ENCODE assay signal across 9 mouse cellular contexts in the genomic region with DNA sequence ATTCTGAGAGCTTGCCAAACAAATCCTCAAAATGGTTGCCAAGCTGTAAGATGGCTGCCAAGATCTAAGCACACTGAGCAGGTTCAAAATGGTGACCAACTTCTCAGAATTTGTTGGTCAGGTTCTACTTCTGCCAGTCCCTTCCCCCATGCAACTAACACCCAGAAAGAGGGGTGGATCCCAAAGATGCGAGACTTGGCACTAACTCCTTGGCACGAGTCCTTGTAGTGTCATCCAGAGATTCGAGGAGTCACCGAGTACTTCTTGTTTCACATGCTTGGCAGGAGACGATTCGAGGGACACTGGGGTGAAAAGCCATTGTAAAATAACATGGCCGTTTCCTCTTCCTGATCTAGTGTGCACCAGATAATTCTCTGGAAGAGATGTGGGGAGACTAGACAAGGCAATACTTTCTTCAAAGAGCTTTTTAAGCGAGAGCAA.
DNase-seq lines count a peak whose midpoint lies in the region; ATAC-seq and TF ChIP-seq lines count a peak whose summit lies in the region.
"Had no signal": no experiment of that assay in that cellular context is flagged by ENCODE, and none has a peak within 500 bp of the region (broad histone marks: within the 10 kb centered on the region; RNA-seq: fewer than 3 reads in every experiment).

No protein-coding gene starts in this region.

- H3K4me2 ChIP-seq in liver, embryonic 11.5 days: no peak overlapping the region
- no peak overlapping the region for H3K4me2 ChIP-seq in liver, embryonic 12.5 days
- no peak overlapping the region for H3K4me2 ChIP-seq in intestine, embryonic 16.5 days (ENCODE audit: low read depth, low read length)

- H3K36me3 ChIP-seq in liver, embryonic 11.5 days (ENCODE audit: control insufficient read depth, insufficient read depth, low read length): no peaks in the 10 kb centered on the region
- H3K36me3 ChIP-seq in liver, embryonic 12.5 days: no peaks in the 10 kb centered on the region
- no peaks in the 10 kb centered on the region for H3K36me3 ChIP-seq in intestine, embryonic 16.5 days (ENCODE audit: control insufficient read depth, insufficient read depth, low read length)

- no peaks in the 10 kb centered on the region for H3K9me3 ChIP-seq in liver, embryonic 11.5 days (ENCODE audit: control insufficient read depth, low read length)
- H3K9me3 ChIP-seq in liver, embryonic 12.5 days (replicated peaks): no peaks in the 10 kb centered on the region
- H3K9me3 ChIP-seq in intestine, embryonic 16.5 days (ENCODE audit: control insufficient read depth, low read length): no peaks in the 10 kb centered on the region

- DNase-seq in liver, embryonic 11.5 days (ENCODE audit: low spot score): peak; percentile 37
- peak; percentile 80 for DNase-seq in brain, adult 2 months (ENCODE audit: low read depth, low spot score)
- peak; percentile 78 for DNase-seq in gastrocnemius, adult 2 months
- peak; percentile 55 to 73 for DNase-seq in lung, postnatal 4 days
- DNase-seq in embryo, embryonic 11 days: no peak
- no peak for DNase-seq in right cerebral cortex, adult 18-20 months

- H3K27me3 ChIP-seq in liver, embryonic 11.5 days (replicated peaks; ENCODE audit: control insufficient read depth, insufficient read depth, low read length): no peaks in the 10 kb centered on the region
- no peaks in the 10 kb centered on the region for H3K27me3 ChIP-seq in liver, embryonic 12.5 days (replicated peaks)
- no peaks in the 10 kb centered on the region for H3K27me3 ChIP-seq in intestine, embryonic 16.5 days (replicated peaks; ENCODE audit: control insufficient read depth, insufficient read depth, low read length)

- intact Hi-C loops in gastrocnemius, adult 2 months (cut with DNase I): loop anchor here (5.0 to 10.0 kb wide), 2 partner anchors 147 to 181 kb away; partner anchors contain the start of gene E130114P18Rik

- no peak overlapping the region for H3K4me3 ChIP-seq in liver, embryonic 11.5 days (ENCODE audit: low read depth, low read length)
- no peak overlapping the region for H3K4me3 ChIP-seq in liver, embryonic 12.5 days
- H3K4me3 ChIP-seq in gastrocnemius, adult 2 months: peak overlapping the region; percentile 51
- H3K4me3 ChIP-seq in intestine, embryonic 16.5 days (ENCODE audit: low read length): no peak overlapping the region

- ATAC-seq in liver, embryonic 11.5 days (replicated peaks; ENCODE audit: low FRiP score): no peak
- ATAC-seq in liver, embryonic 12.5 days: no peak
- no peak for ATAC-seq in intestine, embryonic 16.5 days

- 74% methylated on average over 8 of the region's 8 CpGs for WGBS in liver, embryonic 11.5 days
- 71% methylated on average over 8 of the region's 8 CpGs for WGBS in liver, embryonic 12.5 days (ENCODE audit: insufficient replicate concordance)
- WGBS in intestine, embryonic 16.5 days: 53% methylated on average over 8 of the region's 8 CpGs

- H3K4me1 ChIP-seq in liver, embryonic 11.5 days (replicated peaks; ENCODE audit: control insufficient read depth, insufficient read depth, low read length): peaks cover 6% of the 10 kb centered on the region
- peaks cover 17% of the 10 kb centered on the region for H3K4me1 ChIP-seq in liver, embryonic 12.5 days
- H3K4me1 ChIP-seq in intestine, embryonic 16.5 days (ENCODE audit: control insufficient read depth, insufficient read depth, low read length): peaks cover 23% of the 10 kb centered on the region

- H3K27ac ChIP-seq in liver, embryonic 11.5 days (ENCODE audit: low read depth, low read length): no peak overlapping the region
- H3K27ac ChIP-seq in liver, embryonic 12.5 days: no peak overlapping the region
- H3K27ac ChIP-seq in gastrocnemius, adult 2 months: peak overlapping the region; percentile 73
- peak overlapping the region; percentile 65 for H3K27ac ChIP-seq in intestine, embryonic 16.5 days (ENCODE audit: low read length)
- H3K27ac ChIP-seq: macrophage had no signal

- H3K9ac ChIP-seq in liver, embryonic 11.5 days (ENCODE audit: low read depth, low read length): no peak overlapping the region
- H3K9ac ChIP-seq in liver, embryonic 12.5 days: no peak overlapping the region
- H3K9ac ChIP-seq in intestine, embryonic 16.5 days (ENCODE audit: low read depth, low read length): no peak overlapping the region

- no peak for TF ChIP-seq CTCF in gastrocnemius, adult 2 months (IDR thresholded peaks at IDR 0.05)

Comparison
In these comparisons a context has a peak if more than half of its experiments do, and no peak if none do; other contexts are left out.
1. DNase-seq: peak in liver, embryonic 11.5 days (single experiment), brain, adult 2 months (single experiment), gastrocnemius, adult 2 months (single experiment) and lung, postnatal 4 days (2 of 2); none in embryo, embryonic 11 days (single experiment) and right cerebral cortex, adult 18-20 months (single experiment).
2. H3K27ac ChIP-seq: peak in gastrocnemius, adult 2 months (single experiment) and intestine, embryonic 16.5 days (single experiment); none in liver, embryonic 11.5 days (single experiment) and liver, embryonic 12.5 days (single experiment).